Mouse (Mus musculus): Measurements from ENCODE around the gene Ptprf.
A peak's percentile ranks its signal among the peaks of the same experiment; 100 is the strongest.

The Ptprf gene

GRCm38 (mm10) chr4:118257416-118257815 is 33.8 kb downstream of the Ptprf start:
- DNase-seq (ENCODE audit: low read depth): peak; percentile 37

DNA sequence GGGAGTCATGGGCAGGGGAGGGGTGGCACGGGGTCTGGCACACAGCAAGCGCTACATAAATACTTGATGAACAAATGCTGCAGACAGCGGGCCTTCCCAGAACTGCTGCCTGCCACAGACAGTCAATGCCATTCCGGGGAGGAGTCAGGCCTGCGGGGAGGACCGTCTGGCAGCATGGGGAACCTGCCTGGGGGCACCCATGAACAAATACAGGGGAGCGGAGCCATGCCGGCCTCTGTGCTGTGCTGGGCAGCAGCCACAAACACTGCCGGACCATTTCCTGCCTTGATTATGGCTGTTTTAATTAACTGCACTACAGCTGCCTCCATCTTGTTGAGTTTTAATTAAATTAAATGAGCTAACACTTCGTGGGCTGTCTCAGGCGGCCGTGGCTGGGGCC is 35.0 kb downstream of the Ptprf start:
- no peak for DNase-seq (ENCODE audit: low read depth)

DNA sequence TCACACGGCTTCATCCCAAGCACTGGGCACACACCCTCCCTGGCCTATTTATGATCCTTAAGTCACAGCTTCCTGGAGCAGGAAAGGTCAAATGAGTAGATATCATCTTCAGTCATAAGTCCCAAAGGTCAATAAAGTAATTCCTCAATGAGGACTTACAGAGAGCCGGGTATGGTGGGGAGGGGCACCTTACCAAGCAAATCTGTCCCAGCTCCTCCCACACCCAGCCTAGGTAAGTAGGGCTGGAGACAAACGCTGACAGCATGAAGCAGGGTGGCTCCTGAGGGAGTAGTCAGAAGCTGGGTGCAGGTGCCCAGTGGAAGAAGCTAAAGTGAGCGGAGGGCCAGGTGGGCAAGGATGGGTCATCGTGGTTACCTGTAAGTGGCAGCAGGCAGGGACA is 36.3 kb downstream of the Ptprf start:
- no peak for DNase-seq (ENCODE audit: low read depth)

DNA sequence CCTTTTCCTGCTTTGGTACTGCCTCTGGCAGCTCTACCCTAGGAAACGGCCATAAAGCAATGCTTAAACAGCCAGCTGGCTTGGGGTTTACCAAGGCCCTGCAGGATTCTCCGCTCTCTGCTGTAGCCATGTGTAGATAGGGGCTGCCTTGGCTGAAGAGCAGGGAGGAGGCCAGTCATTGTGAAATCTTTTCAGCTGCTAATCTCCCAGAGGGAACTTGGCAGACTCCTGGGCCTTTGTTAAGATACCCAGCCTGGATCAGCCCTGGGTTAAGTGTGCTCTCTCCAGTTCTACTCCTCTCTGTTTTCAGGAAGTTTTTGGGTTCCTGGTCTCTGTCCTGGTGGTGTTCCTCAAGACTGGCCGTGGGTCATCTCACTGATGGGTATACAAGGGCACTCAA is 43.9 kb downstream of the Ptprf start:
- DNase-seq (ENCODE audit: low read depth): no peak

DNA sequence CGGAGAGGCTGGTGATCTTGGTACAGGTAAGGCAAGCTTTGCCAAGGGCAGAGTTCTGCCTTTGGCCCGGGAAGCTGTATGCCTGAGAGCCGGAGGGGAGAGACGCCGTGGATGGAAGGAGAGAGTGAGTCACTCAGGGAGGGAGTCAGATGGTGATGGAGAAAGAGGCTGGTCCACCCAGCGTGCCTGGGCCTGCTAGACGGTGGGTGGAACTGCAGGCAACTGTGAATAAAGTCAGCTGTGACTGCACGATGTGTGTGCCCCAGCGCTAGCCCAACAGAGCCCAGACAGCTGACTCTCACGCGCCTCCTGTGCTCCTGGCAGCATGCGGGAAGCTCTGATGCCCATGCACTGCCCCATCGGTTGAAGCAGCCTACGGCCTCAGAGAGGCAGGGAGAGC is 45.4 kb downstream of the Ptprf start:
- DNase-seq (ENCODE audit: low read depth): no peak

DNA sequence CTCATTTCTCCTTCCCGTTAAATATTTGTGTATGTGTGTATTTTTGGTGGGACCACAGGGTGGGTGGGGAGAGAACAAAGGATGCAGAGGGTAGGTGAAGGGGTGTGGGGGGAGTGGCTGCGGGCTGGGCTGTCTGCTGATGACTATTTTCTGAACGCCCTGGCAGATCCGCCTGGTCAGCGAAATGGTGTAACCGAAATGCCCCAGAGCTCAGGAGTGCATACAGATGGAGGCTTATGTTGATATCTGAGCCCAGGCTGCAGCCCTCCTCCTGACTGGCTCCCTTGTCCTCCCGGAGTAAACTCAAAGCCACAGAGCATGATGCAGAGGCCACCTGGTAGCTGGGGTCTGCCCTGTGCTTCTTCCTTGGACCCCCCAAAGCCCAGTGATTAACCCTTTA is 47.4 kb downstream of the Ptprf start:
- no peak for DNase-seq (ENCODE audit: low read depth)

GRCm38 (mm10) chr4:118243298-118243697 is 47.9 kb downstream of the Ptprf start:
- no peak for DNase-seq (ENCODE audit: low read depth)

- no peak for DNase-seq (ENCODE audit: low read depth)
These were observed 51.1 kb downstream of the Ptprf start for GRCm38 (mm10) chr4:118239960-118240689.

GRCm38 (mm10) chr4:118238666-118239065 is 52.5 kb downstream of the Ptprf start:
- DNase-seq (ENCODE audit: low read depth): no peak

DNA sequence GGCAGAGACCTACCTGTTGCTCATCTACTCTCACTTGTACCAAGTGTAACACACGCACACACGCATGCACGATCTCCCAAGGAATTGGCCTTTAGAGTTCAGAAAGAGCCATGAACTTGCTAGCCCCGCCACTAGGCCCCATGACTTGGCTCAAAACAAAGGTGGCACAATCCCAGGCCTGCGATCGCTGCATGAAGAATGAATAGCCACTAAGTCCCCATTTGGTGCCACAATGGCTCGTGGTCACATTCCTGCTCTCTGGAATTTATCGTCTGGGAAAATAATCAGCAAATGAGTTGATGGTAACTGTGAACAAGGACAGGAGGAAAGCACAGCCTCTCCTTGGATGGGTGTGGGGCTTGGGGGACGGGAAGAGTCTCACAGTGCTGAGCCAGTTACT is 54.3 kb downstream of the Ptprf start:
- no peak for DNase-seq (ENCODE audit: low read depth)

GRCm38 (mm10) chr4:118234711-118235388 is 56.4 kb downstream of the Ptprf start:
- DNase-seq (ENCODE audit: low read depth): no peak

GRCm38 (mm10) chr4:118233886-118234285 is 57.3 kb downstream of the Ptprf start:
- no peak for DNase-seq (ENCODE audit: low read depth)

DNA sequence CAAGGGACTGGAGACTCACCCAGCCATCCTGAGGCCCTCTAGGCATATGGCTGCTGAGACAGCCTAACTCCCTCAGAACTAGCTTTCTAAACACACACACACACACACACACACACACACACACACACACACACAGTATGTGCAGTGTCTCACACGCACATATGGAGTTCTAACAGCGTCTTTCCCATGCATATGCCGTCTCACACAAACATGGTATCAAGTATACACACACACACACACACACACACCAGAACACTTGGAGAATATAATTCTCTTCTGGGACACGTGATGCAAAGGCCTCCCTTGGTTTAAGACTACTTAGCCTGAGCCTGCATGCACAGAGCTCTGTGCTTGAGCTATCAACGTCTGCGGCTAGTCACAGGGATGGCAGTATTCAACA is 59.3 kb downstream of the Ptprf start:
- no peak for DNase-seq (ENCODE audit: low read depth)

- no peak for DNase-seq (ENCODE audit: low read depth)
These were observed 62.0 kb downstream of the Ptprf start for GRCm38 (mm10) chr4:118229035-118229770.

DNA sequence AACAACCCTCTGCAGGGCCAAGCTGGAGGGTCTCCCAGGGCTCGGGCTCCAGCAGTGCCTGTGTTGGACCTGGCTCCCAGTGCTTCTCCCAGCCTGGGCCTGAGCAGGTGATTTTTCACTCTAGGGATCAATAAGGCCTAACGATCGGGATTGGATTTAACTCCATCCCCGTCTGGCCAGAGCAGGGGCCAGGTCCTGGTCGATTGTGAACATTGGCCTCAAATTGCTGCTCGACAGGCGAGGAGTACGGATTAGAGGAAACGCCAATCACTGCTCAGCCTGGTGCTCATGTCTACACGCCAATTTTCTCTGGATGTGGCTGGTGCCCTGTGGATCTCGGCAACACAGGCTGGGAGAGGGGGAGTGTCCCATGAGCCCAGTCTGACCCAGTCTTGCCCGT is 63.8 kb downstream of the Ptprf start:
- no peak for DNase-seq (ENCODE audit: low read depth)

GRCm38 (mm10) chr4:118221261-118221660 is 69.9 kb downstream of the Ptprf start:
- DNase-seq (ENCODE audit: low read depth): no peak

DNA sequence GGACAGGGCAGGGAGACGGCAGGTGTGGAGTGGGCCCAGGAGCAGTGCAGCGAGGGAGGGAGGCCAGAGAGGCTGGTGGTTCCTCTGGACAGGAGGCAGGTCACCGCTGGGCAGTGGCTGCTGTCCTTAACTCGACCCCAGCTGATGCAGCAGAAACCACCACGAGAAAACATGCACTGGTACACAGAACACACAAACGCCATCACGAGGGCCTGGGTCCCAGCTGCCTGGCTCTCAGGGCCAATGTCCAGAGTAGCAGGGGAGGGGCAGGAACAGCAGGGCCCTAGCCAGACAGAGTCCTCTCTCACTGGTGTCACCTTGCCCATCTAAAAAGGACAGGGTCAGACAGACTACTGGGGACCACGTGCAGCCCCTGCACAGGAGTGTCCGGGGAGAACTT is 70.4 kb downstream of the Ptprf start:
- DNase-seq (ENCODE audit: low read depth): no peak

- DNase-seq (ENCODE audit: low read depth): no peak
These were observed 71.7 kb downstream of the Ptprf start for GRCm38 (mm10) chr4:118219487-118219886.

DNA sequence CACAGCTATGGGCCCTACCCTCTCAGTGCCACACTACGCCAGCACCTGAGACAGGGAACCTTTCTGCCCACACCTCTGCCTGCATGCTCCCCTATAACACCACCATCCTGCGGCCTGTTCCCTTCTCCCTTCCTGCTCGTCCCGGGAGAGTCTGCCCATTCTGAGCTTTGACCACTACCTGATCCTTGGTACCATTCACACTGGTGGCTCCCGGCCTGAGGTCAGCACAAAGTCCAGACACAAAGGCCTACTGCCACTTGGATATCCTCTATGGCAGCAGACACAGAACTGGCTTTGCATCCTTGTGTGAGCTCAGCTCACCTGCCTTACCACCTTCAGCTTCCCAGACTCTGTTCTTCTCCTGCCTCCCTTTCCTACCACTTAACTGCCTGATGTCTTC is 72.7 kb downstream of the Ptprf start:
- no peak for DNase-seq (ENCODE audit: low read depth)

GRCm38 (mm10) chr4:118216726-118217595 is 74.2 kb downstream of the Ptprf start:
- peak; percentile 72 for DNase-seq (ENCODE audit: low read depth)

GRCm38 (mm10) chr4:118214891-118215290 is 76.3 kb downstream of the Ptprf start:
- no peak for DNase-seq (ENCODE audit: low read depth)
